Mouse (Mus musculus): ENCODE data around the gene Raf1.

Raf1 gene

GRCm38 (mm10) chr6:115676452-115677128, at the start of gene Raf1:
Gene Raf1, minus strand, starts transcription at chr6:115676635.
- DNase-seq (ENCODE audit: low read depth, low spot score), result peak; percentile 99

DNA sequence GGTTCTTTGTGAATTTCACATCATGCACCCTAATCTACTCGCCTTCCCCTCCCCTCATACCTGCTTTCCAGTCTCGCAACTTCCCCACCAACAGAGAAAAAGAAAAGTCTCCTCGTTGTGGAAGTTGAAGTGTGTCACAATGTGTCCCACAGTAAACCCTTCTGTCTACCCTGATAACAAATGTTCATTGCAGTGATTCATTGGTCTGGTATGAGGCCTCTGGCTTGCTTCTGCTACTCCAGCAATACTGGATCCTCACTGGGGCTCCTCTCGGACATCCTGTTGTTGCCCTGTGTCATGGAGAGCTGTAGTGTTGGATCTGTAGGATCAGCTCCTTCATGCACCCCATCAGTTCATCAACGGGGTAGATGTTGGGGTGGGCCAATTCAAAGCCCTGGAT, 45.8 kb upstream of the Raf1 start:
- DNase-seq (ENCODE audit: low read depth, low spot score), result no peak

- no peak for DNase-seq (ENCODE audit: low read depth, low spot score)
Observed at GRCm38 (mm10) chr6:115717715-115718558, 41.5 kb upstream of the Raf1 start.

DNA sequence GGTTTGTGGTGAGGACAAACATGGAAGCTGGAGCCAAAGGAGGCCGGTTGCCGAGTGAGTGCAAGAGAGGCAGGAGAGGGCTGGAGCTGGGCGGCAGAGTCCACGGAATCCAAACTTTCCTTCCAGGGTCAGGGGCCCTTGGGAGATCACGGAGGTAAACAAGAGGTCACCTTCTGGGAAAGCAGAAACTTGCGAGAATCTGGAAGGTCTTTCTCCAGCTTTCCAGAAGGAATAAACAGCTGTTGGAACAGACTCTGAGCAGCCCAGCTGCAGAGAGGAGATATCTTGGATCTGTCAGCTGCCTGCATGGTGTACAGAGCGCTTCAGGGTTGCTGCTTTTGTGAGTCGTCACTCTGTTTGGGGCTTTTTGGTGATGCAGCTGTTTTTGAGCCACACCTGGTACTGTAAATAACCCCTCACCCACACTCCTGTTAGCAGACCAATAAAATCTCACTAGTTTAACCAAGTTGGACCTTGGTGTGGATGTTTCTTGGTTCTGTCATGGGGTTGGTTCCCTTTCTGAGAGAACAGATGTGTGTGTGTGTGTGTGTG, 40.7 kb upstream of the Raf1 start:
- no peak for DNase-seq (ENCODE audit: low read depth, low spot score)

DNA sequence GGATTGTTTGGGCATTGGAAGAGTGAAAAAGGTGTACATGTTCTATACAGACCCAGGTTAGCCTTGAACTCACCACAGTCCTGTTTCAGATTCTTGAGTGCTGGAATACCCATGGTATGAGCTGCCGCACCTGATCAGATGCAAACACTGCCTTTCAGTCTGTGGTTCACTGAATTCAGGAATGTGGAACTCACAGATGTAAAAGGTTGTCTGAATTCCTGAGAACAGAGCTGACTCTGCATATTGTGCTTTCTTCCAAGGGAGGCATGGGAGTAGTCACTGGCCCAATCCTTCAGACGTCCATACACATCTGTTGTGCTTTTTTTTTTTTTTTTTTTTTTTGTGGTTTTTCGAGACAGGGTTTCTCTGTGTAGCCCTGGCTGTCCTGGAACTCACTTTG, 34.8 kb upstream of the Raf1 start:
- no peak for DNase-seq (ENCODE audit: low read depth, low spot score)

DNA sequence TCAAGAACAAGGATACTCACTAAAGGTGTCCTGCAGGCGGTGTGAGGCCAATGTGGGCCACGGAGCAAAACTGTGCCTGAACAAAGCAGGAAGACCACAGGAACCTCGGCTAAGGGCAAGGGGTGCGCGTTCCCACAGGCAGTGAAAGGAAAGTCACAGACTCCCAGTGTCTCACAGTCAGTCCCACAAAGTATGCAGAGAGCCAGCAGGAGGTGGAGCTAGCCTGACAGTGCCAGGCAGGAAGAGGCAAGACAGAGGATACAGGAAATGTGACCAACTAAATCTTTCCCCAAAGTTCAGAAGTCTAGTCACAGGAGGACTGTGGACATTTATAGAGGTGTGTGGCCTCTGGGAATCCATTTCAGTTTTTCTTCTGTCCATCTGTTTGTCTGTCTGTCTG, 26.5 kb upstream of the Raf1 start:
- DNase-seq (ENCODE audit: low read depth, low spot score), result no peak

DNA sequence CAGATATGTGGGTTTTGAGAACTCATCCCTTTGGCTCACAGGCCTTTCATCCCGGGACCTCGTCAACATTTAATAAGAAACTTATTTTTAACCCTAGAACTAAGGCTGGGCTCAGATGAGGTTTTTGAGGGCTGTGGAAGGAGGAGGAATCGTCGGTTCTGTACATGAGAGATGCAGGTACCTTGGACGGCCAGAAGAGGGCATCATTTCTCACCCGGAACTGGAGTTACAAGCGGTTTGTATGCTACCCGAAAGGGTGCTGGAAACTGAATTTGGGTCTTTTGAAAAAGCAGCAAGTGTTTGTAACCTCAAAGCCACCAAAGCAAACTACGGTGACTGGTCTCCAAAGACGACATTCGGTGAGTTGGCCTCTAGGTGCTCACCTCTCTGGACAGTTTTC, 24.9 kb upstream of the Raf1 start:
- no peak for DNase-seq (ENCODE audit: low read depth, low spot score)

GRCm38 (mm10) chr6:115700778-115701177, 24.3 kb upstream of the Raf1 start:
- DNase-seq (ENCODE audit: low read depth, low spot score), result no peak

GRCm38 (mm10) chr6:115698699-115699098, 22.3 kb upstream of the Raf1 start:
- DNase-seq (ENCODE audit: low read depth, low spot score), result no peak

GRCm38 (mm10) chr6:115697739-115698558, 21.5 kb upstream of the Raf1 start:
- peak; percentile 56 for DNase-seq (ENCODE audit: low read depth, low spot score)

- DNase-seq (ENCODE audit: low read depth, low spot score), result no peak
Observed at GRCm38 (mm10) chr6:115696707-115697215, 20.3 kb upstream of the Raf1 start.

DNA sequence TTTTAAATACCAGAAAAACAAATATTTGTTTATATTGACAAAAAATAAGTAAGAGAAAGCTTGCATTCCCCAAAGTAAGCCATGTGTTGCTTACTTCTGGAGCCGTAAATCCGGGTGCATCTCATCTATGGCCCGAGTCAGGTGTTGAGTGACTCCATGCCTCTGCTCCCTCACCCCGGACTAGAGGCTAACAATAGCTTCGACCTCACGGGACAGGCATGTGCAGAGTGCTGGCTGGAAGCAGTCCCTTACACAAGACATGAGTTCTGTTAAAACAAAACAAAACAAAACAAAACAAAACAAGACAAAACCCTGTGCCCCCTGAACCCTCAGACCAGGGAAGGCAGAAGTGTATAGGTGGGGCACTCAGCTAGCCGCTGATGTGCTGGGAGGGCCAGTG, 18.7 kb upstream of the Raf1 start:
- DNase-seq (ENCODE audit: low read depth, low spot score), result no peak

- DNase-seq (ENCODE audit: low read depth, low spot score), result peak; percentile 80
Observed at GRCm38 (mm10) chr6:115694441-115694842, 18.0 kb upstream of the Raf1 start.

DNA sequence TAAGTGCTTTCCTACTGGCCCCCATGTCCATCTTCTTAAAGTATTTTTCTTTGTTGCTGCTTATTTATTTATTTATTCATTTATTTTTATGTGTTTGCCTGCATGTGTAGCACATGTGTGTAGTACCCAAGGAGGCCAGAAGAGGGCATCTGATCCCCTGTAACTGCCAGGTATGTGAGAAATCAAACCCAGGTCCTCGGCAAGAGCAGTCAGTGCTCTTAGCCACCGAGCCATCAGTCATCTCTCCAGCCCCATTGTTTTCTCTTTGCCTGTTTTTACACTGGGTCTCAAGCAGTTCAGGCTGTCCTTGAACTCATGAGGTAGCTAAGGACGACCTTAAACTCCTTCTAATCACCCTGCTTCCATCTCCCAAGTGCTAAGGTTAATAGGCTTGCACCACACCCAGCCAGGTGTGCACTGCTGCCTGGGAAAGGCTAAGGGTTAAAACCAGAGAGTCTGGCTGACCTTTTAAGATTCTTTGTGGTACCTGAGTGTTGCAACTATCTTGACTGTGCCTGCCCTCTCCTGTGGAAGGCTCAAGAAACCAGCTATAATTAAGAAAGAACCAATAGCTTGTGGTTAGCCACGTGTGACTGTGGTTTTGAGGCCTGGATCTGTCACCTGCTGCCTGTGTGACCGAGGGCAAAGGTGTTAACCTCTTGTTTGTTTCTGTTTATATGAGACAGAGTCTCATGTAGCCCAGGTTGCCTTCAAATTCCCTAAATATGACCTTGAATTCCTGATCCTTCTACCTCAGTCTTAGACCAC, 16.7 kb upstream of the Raf1 start:
- no peak for DNase-seq (ENCODE audit: low read depth, low spot score)

GRCm38 (mm10) chr6:115692163-115692950, 15.9 kb upstream of the Raf1 start:
- DNase-seq (ENCODE audit: low read depth, low spot score), result no peak

- no peak for DNase-seq (ENCODE audit: low read depth, low spot score)
Observed at GRCm38 (mm10) chr6:115690105-115690504, 13.7 kb upstream of the Raf1 start.

GRCm38 (mm10) chr6:115688589-115688988, 12.2 kb upstream of the Raf1 start:
- DNase-seq (ENCODE audit: low read depth, low spot score), result no peak

GRCm38 (mm10) chr6:115687753-115688152, 11.3 kb upstream of the Raf1 start:
- no peak for DNase-seq (ENCODE audit: low read depth, low spot score)

- peak; percentile 54 for DNase-seq (ENCODE audit: low read depth, low spot score)
Observed at GRCm38 (mm10) chr6:115684851-115685646, 8.6 kb upstream of the Raf1 start.
